Mouse (Mus musculus): ENCODE measurements around the gene Ddx19b.

GRCm38 (mm10) chr8:110990017-110990416 lies 41.5 kb downstream of the Ddx19b start:
- TF ChIP-seq CTCF (IDR thresholded peaks at IDR 0.05; ENCODE audit: borderline replicate concordance, extremely low read depth, insufficient read depth, insufficient read length) (no peak), POLR2A (IDR thresholded peaks at IDR 0.05; ENCODE audit: borderline replicate concordance, extremely low read depth, insufficient read depth, insufficient read length, poor library complexity, severe bottlenecking) (no peak)

Measured in brain, embryonic 14.5 days (tissue).